Mouse (Mus musculus) stomach, postnatal 0 days (tissue): ENCODE data around the gene Gdf2.

Experiments
- CTCF ChIP-seq: IDR thresholded peaks from 2 replicates; pipeline ENCODE4 v1.5.1; 2016; ENCODE audit warnings: antibody characterized with exemption, low read depth, mild to moderate bottlenecking, moderate library complexity
- EP300 ChIP-seq: optimal IDR thresholded peaks from 2 replicates; pipeline ENCODE3; 2016; ENCODE audit warnings: antibody characterized with exemption

GRCm38 (mm10) chr14:33922771-33923167 is 18.1 kb upstream of the Gdf2 start:
- TF ChIP-seq CTCF (no peak), EP300 (no peak)
